Mouse (Mus musculus) forebrain, embryonic 10.5 days (tissue): ENCODE results near the gene Paxx. TPM values are rescaled to one million over a fixed set of nuclear protein-coding genes. Genes with fewer than 3 reads are reported as not detected.

Source experiments
- microRNA-seq: library from miRNA; unstranded; fragments of <30 nt; microRNA quantifications from one replicate; pipeline ENCODE4, GENCODE M21; 2017
- polyA plus RNA-seq: library from polyadenylated mRNA; unstranded; fragments of >200 nt; fragmentation: Nextera tagmentation; extraction: Ambion mirVana; gene quantifications from 2 replicates; pipeline ENCODE4 v1.2.1, GENCODE M21; 2016

Paxx gene
- polyA plus RNA-seq, 1 experiment from 2014 or later, result 12.4 TPM

Small RNAs within 50 kb of the gene (microRNA-seq; reads per million reads assigned to microRNA genes)
- not detected for gene Mir3087

Other genes starting within 250 kb of the Paxx start
- gene Nelfb, start 249.6 kb downstream of the Paxx start, polyA plus RNA-seq, result 128 and 130 TPM in 2 replicates
- not detected in 2 replicates for gene Stpg3, start 246.5 kb downstream of the Paxx start, polyA plus RNA-seq
- 0.67 and 0.80 TPM in 2 replicates for gene Fam166a, start 242.3 kb downstream of the Paxx start, polyA plus RNA-seq
- gene Tubb4b, start 236.4 kb downstream of the Paxx start, polyA plus RNA-seq, result 736 and 780 TPM in 2 replicates
- not detected in 2 replicates for gene Slc34a3, start 226.7 kb downstream of the Paxx start, polyA plus RNA-seq
- gene Rnf224, start 224.3 kb downstream of the Paxx start, polyA plus RNA-seq, result not detected in 2 replicates
- gene Rnf208, start 218.8 kb downstream of the Paxx start, polyA plus RNA-seq, result 23.3 and 26.5 TPM in 2 replicates
- 0.18 and 0.22 TPM in 2 replicates for gene Cysrt1, start 218.6 kb downstream of the Paxx start, polyA plus RNA-seq
- 6.9 and 7.0 TPM in 2 replicates for gene AL732309.1, start 214.2 kb downstream of the Paxx start, polyA plus RNA-seq
- 15.9 and 17.9 TPM in 2 replicates for gene Tmem203, start 205.7 kb downstream of the Paxx start, polyA plus RNA-seq
- 6.5 and 8.3 TPM in 2 replicates for gene Tprn, start 198.5 kb downstream of the Paxx start, polyA plus RNA-seq
- gene Ssna1, start 188.7 kb downstream of the Paxx start, polyA plus RNA-seq, result 231 and 247 TPM in 2 replicates
- gene Anapc2, start 188.6 kb downstream of the Paxx start, polyA plus RNA-seq, result 136 and 142 TPM in 2 replicates
- gene Tmem210, start 172.9 kb downstream of the Paxx start, polyA plus RNA-seq, result not detected in 2 replicates
- not detected in 2 replicates for gene Lrrc26, start 171.2 kb downstream of the Paxx start, polyA plus RNA-seq
- gene Grin1, start 141.9 kb downstream of the Paxx start, polyA plus RNA-seq, result 0.87 and 1.3 TPM in 2 replicates
- 53.5 and 58.9 TPM in 2 replicates for gene Man1b1, start 128.8 kb downstream of the Paxx start, polyA plus RNA-seq
- 17.6 and 21.8 TPM in 2 replicates for gene Dpp7, start 104.7 kb downstream of the Paxx start, polyA plus RNA-seq
- gene Uap1l1, start 95.4 kb downstream of the Paxx start, polyA plus RNA-seq, result 7.3 and 7.9 TPM in 2 replicates
- gene Sapcd2, start 88.8 kb downstream of the Paxx start, polyA plus RNA-seq, result 93.7 and 96.1 TPM in 2 replicates
- gene Entpd2, start 65.2 kb downstream of the Paxx start, polyA plus RNA-seq, result 0.11 TPM in 1 of 2 replicates, not detected in the other
- 53.4 and 62.2 TPM in 2 replicates for gene Npdc1, start 61.7 kb downstream of the Paxx start, polyA plus RNA-seq
- gene Fut7, start 37.8 kb downstream of the Paxx start, polyA plus RNA-seq, result not detected in 2 replicates
- 8.8 and 9.0 TPM in 2 replicates for gene Abca2, start 32.4 kb downstream of the Paxx start, polyA plus RNA-seq
- gene Clic3, start 4.3 kb downstream of the Paxx start, polyA plus RNA-seq, result 0.57 TPM in 2 replicates
- gene Ptgds, start 9.0 kb upstream of the Paxx start, polyA plus RNA-seq, result 0.31 TPM in 1 of 2 replicates, not detected in the other
- not detected in 2 replicates for gene Lcn12, start 32.8 kb upstream of the Paxx start, polyA plus RNA-seq
- gene Fbxw5, start 39.7 kb upstream of the Paxx start, polyA plus RNA-seq, result 90.7 and 93.9 TPM in 2 replicates
- gene C8g, start 40.6 kb upstream of the Paxx start, polyA plus RNA-seq, result 6.3 and 7.2 TPM in 2 replicates
- gene Traf2, start 85.8 kb upstream of the Paxx start, polyA plus RNA-seq, result 40.2 and 42.6 TPM in 2 replicates
- 337 and 341 TPM in 2 replicates for gene Edf1, start 96.8 kb upstream of the Paxx start, polyA plus RNA-seq
- 5.0 and 7.0 TPM in 2 replicates for gene Mamdc4, start 113.8 kb upstream of the Paxx start, polyA plus RNA-seq
- gene Phpt1, start 114.1 kb upstream of the Paxx start, polyA plus RNA-seq, result 162 and 165 TPM in 2 replicates
- gene Ajm1, start 120.7 kb upstream of the Paxx start, polyA plus RNA-seq, result 0.02 TPM in 1 of 2 replicates, not detected in the other
- gene Rabl6, start 147.4 kb upstream of the Paxx start, polyA plus RNA-seq, result 78.3 and 80.8 TPM in 2 replicates
- gene Ccdc183, start 156.6 kb upstream of the Paxx start, polyA plus RNA-seq, result 0.09 TPM in 2 replicates
- gene Tmem141, start 160.9 kb upstream of the Paxx start, polyA plus RNA-seq, result 16.4 and 17.9 TPM in 2 replicates
- gene Fcna, start 166.9 kb upstream of the Paxx start, polyA plus RNA-seq, result 0.30 and 0.37 TPM in 2 replicates
- not detected in 2 replicates for gene Lcn8, start 192.0 kb upstream of the Paxx start, polyA plus RNA-seq
- gene Lcn5, start 196.9 kb upstream of the Paxx start, polyA plus RNA-seq, result not detected in 2 replicates
- gene Lcn6, start 215.7 kb upstream of the Paxx start, polyA plus RNA-seq, result not detected in 2 replicates
- not detected in 2 replicates for gene Lcn10, start 221.6 kb upstream of the Paxx start, polyA plus RNA-seq
- not detected in 2 replicates for gene Obp2a, start 238.9 kb upstream of the Paxx start, polyA plus RNA-seq
- 75.6 and 76.1 TPM in 2 replicates for gene Bmyc, start 245.6 kb upstream of the Paxx start, polyA plus RNA-seq